Mouse (Mus musculus) testis, adult 10 weeks (tissue): Measurements from ENCODE around the gene Rbm3. TPM values are rescaled to one million over a fixed set of nuclear protein-coding genes. Genes with fewer than 3 reads are reported as not detected.

ENCODE experiments used
- polyA plus RNA-seq: library from polyadenylated mRNA; stranded (reverse); fragments of 350-450 nt; fragmentation: Illumina TruSeq; extraction: RNeasy Lipid Tissue Mini Kit (QIAGEN cat#74804); gene quantifications from one replicate; pipeline ENCODE4 v1.2.3, GENCODE M21; 2014; ENCODE audit warnings: low read depth, low replicate concordance

The Rbm3 gene
- polyA plus RNA-seq, result 99.1 TPM

GRCm38 (mm10) chrX:8145153-8145991 lies at the start of gene Rbm3:
Rbm3 (minus strand) TSS chrX:8145880.

DNA sequence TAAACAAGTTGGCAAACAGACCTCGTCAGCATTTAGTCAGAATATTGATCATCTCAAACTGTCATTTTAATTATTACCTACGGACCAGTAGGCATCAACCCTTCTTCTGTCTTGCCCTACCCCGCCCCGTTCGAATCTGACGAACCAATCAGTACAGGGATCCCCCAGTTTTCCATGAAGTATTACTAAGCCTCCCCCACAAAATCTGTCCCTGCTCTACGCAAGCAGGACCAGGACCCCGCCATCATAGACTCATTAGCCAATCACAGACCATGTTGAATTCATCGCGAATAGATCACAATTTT lies 47.7 kb upstream of the Rbm3 start, which contains the start of gene Ebp:
Gene Ebp, minus strand, starts transcription at position 94 of the 305 bp plus-strand sequence.

GRCm38 (mm10) chrX:8175504-8176385 lies 30.1 kb upstream of the Rbm3 start, which contains the start of gene Tbc1d25:
Tbc1d25 (minus strand) TSS chrX:8176181.

DNA sequence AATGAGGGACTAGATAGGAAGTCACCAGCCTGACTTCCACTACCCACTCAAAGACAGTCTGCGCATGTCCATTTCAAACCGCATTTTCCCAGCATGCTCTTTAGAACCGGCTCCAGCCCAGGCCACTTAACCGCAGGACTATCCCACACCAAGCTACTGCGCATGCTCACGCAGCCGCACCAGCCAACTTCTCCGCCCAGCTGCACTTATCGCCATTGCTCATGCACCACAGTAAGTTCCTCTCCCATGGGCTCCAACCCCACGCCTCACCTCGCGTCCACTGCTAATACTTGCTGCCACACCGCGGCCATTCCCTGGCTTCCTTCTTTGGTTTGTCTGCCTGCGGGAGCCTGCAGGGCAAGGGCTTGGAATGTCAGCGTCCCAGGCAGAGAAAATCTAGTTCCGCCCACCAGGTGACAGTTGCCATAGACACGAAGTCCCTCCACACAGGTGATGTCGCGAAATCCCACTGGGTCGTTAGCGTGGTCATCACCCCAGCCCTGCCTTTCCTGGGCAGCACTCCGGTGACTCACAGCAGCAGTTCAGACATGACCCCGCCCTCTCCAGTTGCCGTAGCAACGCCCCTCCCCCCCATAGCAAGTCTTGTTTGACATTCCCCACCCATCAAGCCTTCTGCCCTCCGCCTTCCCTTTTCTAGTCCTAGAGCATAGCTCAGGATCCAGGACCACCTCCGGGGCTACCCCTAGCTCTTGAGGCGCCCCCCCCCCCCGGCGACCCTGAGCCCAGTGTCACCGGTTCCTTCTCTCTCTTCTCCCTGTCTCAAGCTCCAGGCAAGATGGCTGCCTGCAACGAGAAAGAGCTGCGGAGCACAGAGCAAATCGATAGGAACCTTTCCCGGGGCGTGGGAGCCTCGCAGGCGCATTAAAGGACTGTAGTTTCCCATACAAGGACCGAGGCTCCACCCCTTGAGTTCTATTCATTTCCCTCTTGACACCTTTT lies 13.4 kb downstream of the Rbm3 start, which contains the start of gene Wdr13:
Gene Wdr13, minus strand, starts transcription at position 876 of the 960 bp plus-strand sequence.

GRCm38 (mm10) chrX:8090346-8090953 lies 55.2 kb downstream of the Rbm3 start, which contains the start of gene Was:
Was (minus strand) TSS chrX:8090498.

Other genes starting within 250 kb of the Rbm3 start
- 2.6 TPM for gene Pqbp1, start 246.6 kb downstream of the Rbm3 start, polyA plus RNA-seq
- 1.5 TPM for gene Timm17b, start 246.5 kb downstream of the Rbm3 start, polyA plus RNA-seq
- not detected for gene Gm10491, start 238.0 kb downstream of the Rbm3 start, polyA plus RNA-seq
- not detected for gene Gm10490, start 236.3 kb downstream of the Rbm3 start, polyA plus RNA-seq
- not detected for gene Pcsk1n, start 226.1 kb downstream of the Rbm3 start, polyA plus RNA-seq
- 0.20 TPM for gene Eras, start 217.3 kb downstream of the Rbm3 start, polyA plus RNA-seq
- gene Hdac6, start 198.0 kb downstream of the Rbm3 start, polyA plus RNA-seq, result 9.8 TPM
- 3.4 TPM for gene Gata1, start 167.8 kb downstream of the Rbm3 start, polyA plus RNA-seq
- gene Glod5, start 127.4 kb downstream of the Rbm3 start, polyA plus RNA-seq, result 0.62 TPM
- 8.2 TPM for gene Suv39h1, start 71.1 kb downstream of the Rbm3 start, polyA plus RNA-seq
- gene Was, start 55.4 kb downstream of the Rbm3 start, polyA plus RNA-seq, result 0.10 TPM
- 10.0 TPM for gene Wdr13, start 13.0 kb downstream of the Rbm3 start, polyA plus RNA-seq
- 0.59 TPM for gene Tbc1d25, start 30.3 kb upstream of the Rbm3 start, polyA plus RNA-seq
- 9.1 TPM for gene Ebp, start 47.6 kb upstream of the Rbm3 start, polyA plus RNA-seq
- gene Porcn, start 60.6 kb upstream of the Rbm3 start, polyA plus RNA-seq, result 2.8 TPM
- gene Ftsj1, start 106.5 kb upstream of the Rbm3 start, polyA plus RNA-seq, result 2.8 TPM
- gene Slc38a5, start 125.3 kb upstream of the Rbm3 start, polyA plus RNA-seq, result 3.0 TPM
- 1.8 TPM for gene Ssxb10, start 181.5 kb upstream of the Rbm3 start, polyA plus RNA-seq
- not detected for gene Ssxb9, start 221.1 kb upstream of the Rbm3 start, polyA plus RNA-seq